Mouse (Mus musculus) heart, postnatal 36 days (tissue): ENCODE results near the gene Olfr1087. TPM values are rescaled to one million over a fixed set of nuclear protein-coding genes. Genes with fewer than 3 reads are reported as not detected.
"Not testable (repeated sequence)": the region's sequence is repeated elsewhere in the genome, so short reads cannot be mapped to it uniquely, and the experiment has no call there.

Source experiments
- DNase-seq, 2 experiments: peaks; one replicate each; pipeline ENCODE4 v3.0.0; 2021 to 2022
- intact Hi-C: fragments of 180-260 bp; cut with DNase I; formaldehyde crosslinking; loops from one replicate; pipeline ENCODE4 v1.15.1; 2025
- total RNA-seq, 2 experiments: library from RNA; stranded (reverse); gene quantifications; 2 replicates each; pipeline ENCODE4 v1.2.3; 2021

Gene Olfr1087
- not detected for total RNA-seq

- intact Hi-C loops: no loop called here
- DNase-seq: no peak
Observed at GRCm38 (mm10) chr2:86698295-86698694, at the start of gene Olfr1087. TSS of gene Olfr1087 (minus strand) at chr2:86698395.

- no peak for DNase-seq
- intact Hi-C loops: no loop called here
Observed at GRCm38 (mm10) chr2:86733601-86734000, 35.4 kb upstream of the Olfr1087 start, which contains the start of gene Olfr1089. TSS of gene Olfr1089 (minus strand) at chr2:86733701.

- intact Hi-C loops: no loop called here
- DNase-seq: no peak
Observed at GRCm38 (mm10) chr2:86679992-86680391, 18.2 kb downstream of the Olfr1087 start, which contains the start of gene Olfr1086. TSS of gene Olfr1086 (minus strand) at chr2:86680092.

GRCm38 (mm10) chr2:86661919-86662318 is 36.3 kb downstream of the Olfr1087 start, which contains the start of gene Olfr1085:
TSS of gene Olfr1085 (minus strand) at chr2:86662019.
- intact Hi-C loops: no loop called here
- DNase-seq: no peak

GRCm38 (mm10) chr2:86639625-86640024 is 58.6 kb downstream of the Olfr1087 start, which contains the start of gene Olfr1084:
TSS of gene Olfr1084 (minus strand) at chr2:86639725.
- DNase-seq, intact Hi-C loops: not testable (repeated sequence)

Other genes with a start within 250 kb of the Olfr1087 start
- gene Olfr1065, start 247.8 kb downstream of the Olfr1087 start, total RNA-seq: not detected
- not detected for gene Olfr1066, start 242.1 kb downstream of the Olfr1087 start, total RNA-seq
- gene Olfr228, start 211.0 kb downstream of the Olfr1087 start, total RNA-seq: not detected
- not detected for gene Olfr1076, start 189.9 kb downstream of the Olfr1087 start, total RNA-seq
- gene Olfr1079, start 155.9 kb downstream of the Olfr1087 start, total RNA-seq: not detected
- not detected for gene Olfr1080, start 140.2 kb downstream of the Olfr1087 start, total RNA-seq
- not detected for gene Olfr1082, start 99.4 kb downstream of the Olfr1087 start, total RNA-seq
- not detected for gene Olfr1084, start 58.7 kb downstream of the Olfr1087 start, total RNA-seq
- gene Olfr1085, start 36.4 kb downstream of the Olfr1087 start, total RNA-seq: not detected
- gene Olfr1086, start 18.3 kb downstream of the Olfr1087 start, total RNA-seq: not detected
- gene Olfr1089, start 35.3 kb upstream of the Olfr1087 start, total RNA-seq: not detected
- gene Olfr1090, start 60.6 kb upstream of the Olfr1087 start, total RNA-seq: not detected
- gene Olfr1093, start 84.1 kb upstream of the Olfr1087 start, total RNA-seq: not detected
- not detected for gene Olfr141, start 111.6 kb upstream of the Olfr1087 start, total RNA-seq
- not detected for gene Olfr1094, start 126.3 kb upstream of the Olfr1087 start, total RNA-seq
- not detected for gene Olfr1095, start 153.3 kb upstream of the Olfr1087 start, total RNA-seq
- not detected for gene Gm13723, start 176.4 kb upstream of the Olfr1087 start, total RNA-seq
- not detected for gene Olfr1097, start 193.8 kb upstream of the Olfr1087 start, total RNA-seq
- gene Olfr1098, start 226.2 kb upstream of the Olfr1087 start, total RNA-seq: not detected